Mouse (Mus musculus): ENCODE measurements at regions not wholly inside any gene's neighbourhood (a gene's known extent, or its start where the extent isn't known, plus 50 kb on each side); places are given as distances from the start of the nearest gene placed in this dataset.

GRCm38 (mm10) chr10:109185243-109185642, 174.5 kb upstream of the Syt1 start:
- TF ChIP-seq POLR2A (IDR thresholded peaks at IDR 0.05; ENCODE audit: borderline replicate concordance, insufficient read depth, low read length) (no peak), CTCF (IDR thresholded peaks at IDR 0.05; ENCODE audit: borderline replicate concordance, insufficient read depth, low read depth, low read length) (no peak)
